Mouse (Mus musculus) adrenal gland, adult 8-10 months (tissue): Measurements from ENCODE around the gene Ing2. TPM values are rescaled to one million over a fixed set of nuclear protein-coding genes. Genes with fewer than 3 reads are reported as not detected.
A peak's percentile ranks its signal among the peaks of the same experiment; 100 is the strongest.

Experiments
- DNase-seq: peaks from one replicate; pipeline ENCODE4 v3.0.0; 2022
- total RNA-seq, 4 experiments: library from RNA; stranded (reverse); gene quantifications; 2 replicates each; pipeline ENCODE4 v1.2.4; 2022

Ing2 gene
- total RNA-seq, result 10 to 100 TPM; 17.4 to 21.0 (median 19.7) TPM

DNA sequence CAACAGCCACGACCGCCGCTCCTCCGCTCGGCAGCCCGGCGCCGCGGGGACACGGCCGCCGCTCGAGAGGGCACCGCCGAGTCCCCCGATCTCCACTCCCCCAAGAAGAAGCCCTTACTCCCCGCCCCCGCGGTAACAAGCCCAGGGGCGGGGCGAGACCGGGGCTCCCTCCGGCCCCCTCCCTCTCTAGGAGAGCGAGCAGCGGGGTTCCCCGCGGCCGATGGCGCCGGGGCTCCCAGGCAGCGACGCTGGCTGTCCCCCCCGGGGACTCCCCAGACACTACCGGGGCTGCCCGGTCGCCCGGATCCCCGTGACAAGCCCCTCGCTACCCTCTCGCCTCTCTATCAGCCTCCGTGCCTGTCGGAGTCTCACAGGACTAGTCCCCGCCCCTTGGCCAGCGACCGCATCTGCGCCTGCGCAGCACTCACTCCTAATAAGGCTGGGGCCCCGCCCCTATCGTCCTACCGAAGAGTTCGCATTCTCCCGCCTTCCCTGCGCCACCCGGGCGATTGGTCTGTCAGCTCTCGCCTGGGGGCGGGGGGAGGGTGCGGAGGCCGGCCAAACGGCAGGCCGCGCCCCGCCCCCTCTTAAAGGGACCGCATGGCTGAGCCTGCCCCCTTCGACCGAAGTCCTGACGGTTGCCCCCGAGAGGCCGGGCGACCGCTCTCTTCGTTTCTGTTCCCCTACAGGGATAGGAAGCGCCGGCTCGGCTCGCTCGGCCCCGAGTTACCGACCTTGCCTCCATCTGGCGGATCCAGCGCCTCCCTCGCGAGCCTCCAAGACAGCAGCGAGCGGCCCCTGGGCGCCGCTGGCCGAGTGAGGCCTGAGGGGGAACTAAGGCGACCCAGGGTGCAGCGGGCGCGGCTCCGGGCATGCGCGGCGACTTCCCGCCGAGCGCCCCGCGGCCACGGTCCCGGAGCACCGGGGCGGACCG lies at the start of gene Ing2:
Gene Ing2, minus strand, starts transcription at position 780 of the 934 bp plus-strand sequence.
- DNase-seq, result peak; percentile 100

DNA sequence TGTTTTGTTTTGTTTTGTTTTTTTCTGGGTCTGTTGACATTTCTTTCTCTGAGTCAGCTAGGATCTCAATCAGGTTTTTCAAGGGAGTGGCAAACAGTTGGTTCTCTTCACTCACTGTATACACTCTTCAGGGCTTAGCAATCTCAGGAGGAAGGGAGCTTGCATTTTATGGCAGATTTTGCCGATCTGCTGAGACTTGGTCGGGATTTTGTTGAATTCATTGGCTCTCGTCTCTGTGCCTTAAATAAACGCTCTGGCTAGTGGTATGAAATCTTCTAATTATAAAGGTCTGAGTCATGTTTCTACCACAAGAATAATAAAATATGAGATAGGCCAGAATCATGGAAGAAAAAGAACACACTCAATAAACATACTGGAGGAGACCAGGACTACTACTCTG lies 46.3 kb upstream of the Ing2 start:
- no peak for DNase-seq

DNA sequence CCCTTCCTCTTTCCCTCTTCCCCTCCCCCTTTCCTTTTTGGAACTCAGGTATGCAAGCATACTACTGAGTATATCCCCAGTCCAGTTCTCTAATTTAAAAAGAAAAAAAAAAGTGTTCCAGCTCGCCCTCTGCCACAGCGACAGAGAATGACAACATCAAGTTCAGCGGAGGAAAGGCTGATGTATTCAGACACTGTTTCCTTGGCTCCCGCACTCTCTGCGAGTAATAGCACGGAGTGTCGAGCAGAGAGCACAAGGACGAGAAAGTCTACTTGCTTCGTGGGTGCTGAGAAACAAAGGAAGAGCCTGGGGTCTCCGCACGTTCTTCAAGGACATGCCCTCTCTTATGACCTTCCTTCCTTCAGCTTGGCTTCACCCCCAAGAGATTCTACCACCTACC lies 43.3 kb upstream of the Ing2 start:
- DNase-seq, result no peak

DNA sequence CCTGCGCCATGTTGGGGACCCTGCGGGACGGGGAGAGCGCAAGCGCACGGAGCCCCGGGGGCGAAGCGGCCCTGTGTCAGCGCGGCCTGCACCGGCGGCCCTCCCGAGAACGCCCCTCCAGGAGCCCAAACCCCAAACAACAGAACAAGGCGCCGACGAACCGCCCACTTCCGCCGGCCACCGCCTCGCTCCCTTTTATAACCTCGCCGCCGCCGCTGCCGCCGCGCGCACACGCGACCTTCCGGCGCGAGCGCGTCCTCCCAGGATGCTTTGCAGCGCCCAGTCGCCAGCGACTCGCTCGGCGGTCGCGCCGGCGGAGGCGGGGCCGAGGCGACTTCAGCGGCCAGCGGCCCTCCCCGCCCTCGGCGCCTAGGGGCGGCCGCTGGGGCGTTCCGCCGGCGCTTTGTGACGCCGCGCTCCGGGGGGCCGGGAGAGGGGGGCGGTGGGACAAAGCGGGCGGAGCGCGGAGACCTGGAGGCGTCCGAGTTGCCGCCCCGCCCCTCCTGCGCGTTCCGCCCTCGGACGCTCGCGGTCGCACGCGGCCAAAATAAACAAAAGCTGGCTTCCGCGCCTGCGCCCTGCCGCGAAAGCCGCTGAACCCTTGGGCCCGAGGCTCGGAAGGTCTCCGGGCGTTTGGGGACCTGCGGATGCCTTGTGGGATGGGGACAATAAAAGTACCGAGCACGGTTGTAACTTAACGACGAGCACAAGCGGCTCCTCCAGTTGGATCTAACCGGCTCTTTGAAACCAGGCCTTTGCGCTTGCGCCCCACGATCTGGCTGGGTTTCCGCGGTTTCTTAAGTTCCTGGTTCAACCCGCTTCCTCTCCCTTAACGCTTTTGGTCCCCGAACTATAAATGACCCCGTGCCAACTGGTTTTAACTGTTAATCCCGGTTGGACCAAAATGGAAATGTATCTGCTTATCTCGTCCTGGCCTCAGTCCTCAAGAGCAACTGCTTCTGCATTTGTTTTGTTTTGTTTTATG lies 38.7 kb upstream of the Ing2 start, which contains the start of gene Cdkn2aip:
Gene Cdkn2aip, minus strand, starts transcription at position 172 of the 985 bp plus-strand sequence.
- DNase-seq, result peak; percentile 92

DNA sequence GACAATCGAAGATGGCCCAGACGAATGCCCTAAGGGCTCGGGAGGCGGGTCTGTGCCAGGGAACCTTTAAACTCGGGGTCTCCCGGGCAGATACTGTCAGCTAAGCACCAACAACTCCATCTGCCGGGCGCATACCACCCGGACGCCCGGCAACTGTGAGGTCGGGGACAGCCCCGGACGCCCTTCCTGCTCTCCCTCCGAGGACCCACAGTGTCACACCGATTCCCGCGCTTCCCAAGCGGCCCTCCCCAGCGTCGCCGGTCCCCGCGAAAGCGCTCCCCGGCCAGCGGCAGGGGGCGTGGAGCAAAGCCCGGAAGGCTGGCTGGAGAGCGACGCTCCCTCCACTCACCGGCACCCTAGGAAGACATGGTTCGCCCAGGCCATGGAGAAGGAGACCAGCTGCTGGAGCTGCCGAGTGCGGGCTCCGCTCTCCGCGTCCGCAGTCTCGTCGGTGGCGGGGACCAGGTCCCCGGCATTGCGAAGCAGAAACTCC lies 37.9 kb upstream of the Ing2 start:
- DNase-seq, result no peak

DNA sequence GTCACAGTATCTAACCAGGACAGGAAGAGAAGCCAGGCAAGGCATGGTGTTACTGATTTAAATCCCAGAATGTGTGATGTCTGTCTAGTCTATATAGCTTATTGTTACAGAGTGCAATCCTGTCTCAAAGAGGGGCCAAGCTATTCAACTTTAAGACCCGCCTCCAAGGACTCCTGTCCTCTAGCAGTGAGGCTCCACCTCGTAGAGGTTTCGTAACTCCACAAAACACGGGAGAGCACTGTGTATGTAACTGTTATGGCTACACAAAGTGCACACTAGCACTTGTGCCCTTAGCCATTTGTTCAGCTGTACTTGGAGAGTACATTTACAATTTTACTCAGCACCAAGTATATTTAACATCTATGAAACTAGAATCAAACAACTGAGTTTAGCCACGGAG lies 32.8 kb upstream of the Ing2 start:
- no peak for DNase-seq

DNA sequence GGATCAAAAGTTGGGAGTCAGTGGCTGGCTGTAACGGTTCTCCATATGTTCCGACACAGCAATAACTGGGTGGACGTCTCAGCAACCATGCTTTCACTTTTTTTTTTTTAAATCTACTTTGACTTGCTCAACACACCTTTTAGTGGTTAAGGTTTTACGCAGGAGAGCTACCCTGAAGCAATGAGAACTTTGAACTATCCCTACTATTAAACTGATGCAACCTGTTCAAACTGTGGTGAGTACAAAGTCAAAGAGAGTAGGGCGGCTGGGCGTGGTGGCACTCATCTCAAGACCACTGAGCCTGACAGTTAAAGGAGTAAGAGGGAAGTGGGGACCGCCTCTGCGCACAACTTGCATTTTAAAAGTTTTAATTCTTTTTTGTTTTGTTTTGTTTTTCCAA lies 31.4 kb upstream of the Ing2 start:
- no peak for DNase-seq

DNA sequence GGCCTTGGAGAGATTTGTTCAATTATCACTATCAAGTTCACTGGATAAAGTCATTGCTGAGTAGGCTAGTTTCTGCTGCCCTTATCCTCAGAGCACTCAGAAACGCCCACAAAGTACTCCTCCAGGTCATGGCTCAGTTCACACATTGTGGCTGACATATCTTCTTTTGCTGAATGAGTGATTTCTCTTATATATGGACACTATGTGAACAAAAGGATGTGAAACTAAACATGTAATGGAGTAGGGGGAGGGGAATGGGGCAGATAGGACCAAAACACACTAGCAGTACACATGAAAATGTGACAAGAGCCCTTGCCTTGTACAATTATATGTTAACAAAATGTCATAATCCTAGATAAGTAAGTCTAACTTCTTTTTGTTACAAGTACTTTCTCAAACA lies 27.0 kb upstream of the Ing2 start:
- DNase-seq, result no peak

DNA sequence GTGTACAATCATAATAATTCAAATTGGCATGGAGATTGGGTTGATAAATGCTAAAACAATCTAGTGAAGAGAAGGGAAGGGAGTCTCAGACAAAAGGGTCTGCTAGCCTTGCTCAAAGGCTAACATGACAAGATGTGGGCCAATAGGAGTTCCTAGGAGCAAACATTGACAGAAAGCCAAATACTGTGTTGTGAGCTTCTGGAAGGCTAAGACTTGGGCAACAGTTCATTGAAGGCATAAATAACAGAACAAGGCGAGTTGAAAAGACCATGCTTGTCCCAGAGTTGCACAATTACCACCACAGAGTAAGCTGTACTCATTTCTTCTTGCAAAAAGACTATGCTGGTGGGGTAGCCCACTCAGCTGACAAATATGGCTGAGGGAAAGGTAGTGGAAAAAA lies 22.3 kb upstream of the Ing2 start:
- no peak for DNase-seq

DNA sequence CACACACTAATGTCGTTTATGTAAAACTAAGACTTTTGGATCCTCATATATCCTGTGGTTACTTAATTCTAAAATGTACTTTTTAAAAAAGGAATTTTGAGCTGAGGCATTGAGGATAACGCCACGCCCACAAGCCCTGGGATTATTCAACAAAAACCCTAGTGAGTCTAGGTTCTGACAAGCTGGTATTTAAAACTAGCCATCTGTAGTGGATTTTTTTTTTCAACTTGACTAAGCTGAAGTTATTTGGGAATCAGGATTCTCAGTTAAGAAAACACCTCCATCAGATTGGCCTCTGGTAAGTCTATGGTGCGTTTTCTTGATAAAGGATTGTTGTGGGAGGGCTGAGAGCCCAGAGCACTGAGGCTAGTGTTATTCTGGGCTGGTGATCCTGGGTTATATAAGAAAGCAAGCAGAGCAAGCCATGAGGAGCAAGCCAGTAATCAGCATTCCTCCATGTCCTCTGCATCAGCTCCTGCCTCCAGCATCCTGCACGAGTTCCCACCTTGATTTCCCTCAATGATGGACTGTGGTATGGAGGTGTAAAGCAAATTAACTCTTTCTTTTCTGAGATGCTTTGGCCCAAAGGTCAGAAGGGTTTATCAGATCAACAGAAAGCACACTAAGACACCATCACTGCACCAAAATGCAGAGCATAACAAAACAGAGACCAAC lies 20.2 kb upstream of the Ing2 start:
- DNase-seq, result no peak

DNA sequence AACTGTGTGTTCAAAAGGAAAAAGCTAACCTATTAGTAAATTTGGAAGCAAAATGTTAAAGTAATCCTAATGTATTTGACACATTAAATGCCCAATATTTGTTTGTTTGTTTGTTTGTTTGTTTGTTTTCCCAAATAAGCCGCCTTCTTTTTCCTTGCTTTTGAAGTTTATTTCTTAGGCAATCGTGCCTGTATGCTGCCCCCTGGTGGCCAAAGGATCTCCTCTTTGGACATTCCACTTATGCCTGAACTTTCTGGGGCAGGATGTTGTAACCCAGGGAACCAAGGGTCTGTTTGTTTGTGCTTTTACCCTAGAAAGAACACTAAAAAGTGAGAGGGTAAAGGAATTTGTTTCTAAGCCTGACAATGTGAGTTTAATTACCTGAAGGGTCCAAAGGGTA lies 17.8 kb upstream of the Ing2 start:
- DNase-seq, result peak; percentile 44

DNA sequence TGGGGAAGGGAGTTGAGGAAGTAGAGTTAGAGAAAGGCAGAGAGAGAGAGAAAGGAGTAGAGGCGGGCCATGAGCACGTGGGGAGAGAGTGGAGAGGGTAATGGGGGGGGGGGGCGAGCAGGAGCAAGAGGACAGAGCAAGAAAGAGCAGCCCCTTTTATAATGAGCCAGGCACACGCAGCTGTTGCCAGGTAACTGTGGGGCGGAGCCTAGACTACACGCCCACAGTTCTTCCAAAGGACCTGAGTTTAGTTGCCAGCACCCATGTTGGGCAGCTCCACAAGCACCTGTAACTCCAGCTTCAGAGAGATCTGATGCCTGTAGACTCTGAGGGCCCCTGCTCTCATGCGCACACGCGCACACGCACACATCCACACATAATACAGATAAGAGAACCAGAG lies 16.5 kb upstream of the Ing2 start:
- no peak for DNase-seq

DNA sequence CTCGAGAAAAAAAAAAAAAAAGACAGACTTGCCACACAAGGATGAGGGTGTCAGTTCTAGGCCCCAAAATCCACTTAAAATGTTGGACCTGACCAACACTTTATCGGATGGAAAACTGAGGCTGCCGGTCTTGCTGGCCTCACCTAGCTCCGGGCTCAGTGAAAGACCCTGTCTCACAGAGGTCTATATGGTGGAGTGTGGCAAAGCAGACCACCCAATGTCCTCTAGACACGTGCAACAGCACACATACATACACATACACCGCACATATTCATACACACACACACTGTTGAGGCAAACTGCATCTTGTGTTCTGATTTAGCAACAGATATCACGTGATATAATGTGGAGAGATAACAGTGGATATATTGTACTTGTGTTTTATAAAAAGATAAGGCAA lies 15.9 kb upstream of the Ing2 start:
- DNase-seq, result no peak

DNA sequence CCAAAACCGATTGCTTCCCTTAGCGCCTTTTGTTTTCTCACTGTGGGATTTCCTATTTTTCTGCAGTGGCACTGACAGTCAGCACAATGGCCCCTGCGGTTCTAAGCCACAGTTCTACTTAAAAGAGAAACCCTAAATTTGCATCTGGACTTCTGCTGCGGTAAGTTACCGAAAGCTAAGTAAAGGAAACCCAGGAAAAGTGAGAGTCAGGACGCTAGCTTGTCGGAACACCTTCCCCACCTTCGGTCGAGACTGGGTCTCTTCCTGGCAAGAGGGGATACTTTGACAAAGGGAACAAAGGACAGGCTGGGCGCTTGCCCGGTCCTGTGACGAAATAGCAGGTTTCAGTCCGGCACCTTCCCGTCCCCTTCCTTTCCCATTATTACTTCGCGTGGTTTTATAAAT lies 15.3 kb upstream of the Ing2 start:
- no peak for DNase-seq

DNA sequence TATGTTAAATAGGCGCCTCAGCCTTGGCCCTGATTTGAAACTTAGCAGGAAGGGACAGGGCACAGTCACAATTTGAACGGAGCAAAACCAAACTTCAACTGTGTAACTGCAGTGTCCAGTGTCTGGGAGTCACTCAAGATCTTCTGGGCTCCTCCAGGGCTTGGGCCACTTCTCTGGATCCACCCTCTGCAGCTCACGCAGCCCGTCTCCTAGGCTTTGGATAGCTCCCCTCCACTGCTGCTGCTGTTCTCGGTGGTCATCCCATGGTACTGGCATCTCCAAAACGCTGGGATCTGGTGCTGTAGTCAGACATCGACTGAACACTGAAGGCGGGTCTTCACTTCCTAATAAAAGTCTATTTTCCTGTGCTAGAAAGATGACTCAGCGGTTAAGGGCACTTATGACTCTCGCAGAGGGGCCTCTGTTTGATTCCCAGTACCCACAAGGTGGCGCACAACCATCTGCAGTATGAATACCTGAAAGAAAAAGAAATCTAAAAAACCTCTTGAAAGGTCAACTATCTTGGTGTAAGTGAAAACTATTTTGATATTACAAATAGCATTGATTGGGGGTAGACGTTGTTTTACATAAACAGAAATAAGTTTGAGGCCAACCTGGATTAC lies 14.5 kb upstream of the Ing2 start:
- no peak for DNase-seq

DNA sequence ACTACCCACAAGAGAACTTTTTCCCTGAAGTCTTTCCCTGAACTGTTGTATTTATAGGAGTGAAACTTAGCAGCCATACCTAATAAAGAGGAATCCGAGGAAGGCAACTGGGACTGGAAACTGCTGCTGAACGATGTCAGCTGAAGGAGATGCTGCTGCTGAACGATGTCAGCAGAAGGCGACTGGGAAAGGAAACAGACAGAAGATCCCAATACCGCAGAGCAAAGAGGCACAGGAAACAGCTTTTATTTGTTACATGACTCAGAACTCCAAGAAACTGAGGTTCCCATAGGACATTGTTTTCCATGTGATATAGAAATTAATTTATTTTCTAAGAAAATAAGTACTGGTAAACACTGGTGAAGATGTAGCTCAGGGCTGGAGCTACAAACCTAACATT lies 9.1 kb upstream of the Ing2 start:
- DNase-seq, result no peak

DNA sequence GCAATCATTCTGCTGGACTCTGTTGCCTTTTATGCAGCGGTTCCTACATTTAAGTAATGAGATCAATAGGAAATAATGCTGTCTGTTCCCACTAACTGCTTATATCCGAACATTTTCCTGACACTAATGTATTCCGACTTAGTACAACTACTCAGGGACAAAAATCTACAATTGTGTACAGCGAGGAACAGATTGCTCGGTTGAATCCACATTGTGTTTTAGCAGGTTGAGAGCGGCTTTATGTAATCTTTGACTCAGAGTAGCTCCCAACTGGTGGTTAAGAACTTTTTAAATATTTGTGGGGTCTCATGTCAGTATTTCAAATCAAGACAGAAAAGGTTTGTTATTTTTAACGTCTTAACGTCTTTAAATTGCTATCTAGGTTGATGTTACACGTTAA lies 8.6 kb upstream of the Ing2 start:
- no peak for DNase-seq

DNA sequence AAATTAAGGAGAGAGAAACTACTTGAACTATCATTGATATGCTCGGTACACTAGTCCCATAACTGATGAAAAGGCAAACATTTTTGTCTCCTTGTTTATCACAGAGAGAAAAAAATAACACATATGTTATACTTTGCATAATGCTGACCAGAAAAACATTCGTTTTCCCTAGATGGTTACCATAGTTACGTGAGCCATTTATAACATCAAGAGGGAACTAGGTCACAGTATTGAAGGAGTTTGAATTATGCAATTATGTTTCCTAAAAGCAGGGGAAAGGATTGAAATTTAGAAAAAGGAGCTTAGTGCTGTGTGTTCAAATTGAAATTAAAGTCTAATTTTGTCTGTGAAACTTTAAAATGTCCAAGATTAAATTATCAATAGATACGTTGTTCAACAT lies 5.0 kb upstream of the Ing2 start:
- DNase-seq, result no peak

DNA sequence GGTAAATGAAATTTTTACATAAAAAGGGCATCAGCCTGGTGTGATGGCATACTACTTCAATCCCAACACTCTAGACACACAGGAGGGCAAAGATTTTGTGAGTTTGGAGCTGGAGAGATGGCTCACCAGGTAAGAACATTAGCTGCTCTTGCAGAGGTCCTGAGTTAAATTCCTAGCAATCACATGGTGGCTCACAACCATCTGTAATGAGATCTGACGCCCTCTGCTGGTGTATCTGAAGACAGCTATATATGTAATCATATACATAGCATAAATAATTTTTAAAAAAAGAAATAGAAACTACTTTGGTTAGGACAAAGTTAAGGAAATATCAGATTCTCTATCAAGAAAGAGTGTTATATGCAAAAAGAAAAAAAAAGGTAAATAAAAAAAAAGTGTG lies 4.2 kb upstream of the Ing2 start:
- no peak for DNase-seq

DNA sequence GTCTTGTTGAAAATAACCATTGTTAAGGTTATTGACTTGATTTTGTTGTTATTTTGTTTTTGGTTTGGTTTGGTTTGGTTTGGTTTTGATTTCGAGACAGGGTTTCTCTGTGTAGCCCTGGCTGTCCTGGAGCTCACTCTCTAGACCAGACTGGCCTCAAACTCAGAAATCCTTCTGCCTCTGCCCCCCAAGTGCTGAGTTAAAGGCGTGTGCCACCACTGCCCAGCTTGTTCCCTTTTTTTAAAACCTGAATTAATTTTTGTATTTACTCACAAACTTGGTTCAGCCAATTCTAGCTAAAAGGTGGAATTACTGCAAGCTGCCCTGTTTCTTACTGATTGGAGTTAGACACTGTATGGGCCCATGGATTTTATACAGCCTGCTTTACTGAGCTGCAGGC lies 1.3 kb upstream of the Ing2 start:
- no peak for DNase-seq

DNA sequence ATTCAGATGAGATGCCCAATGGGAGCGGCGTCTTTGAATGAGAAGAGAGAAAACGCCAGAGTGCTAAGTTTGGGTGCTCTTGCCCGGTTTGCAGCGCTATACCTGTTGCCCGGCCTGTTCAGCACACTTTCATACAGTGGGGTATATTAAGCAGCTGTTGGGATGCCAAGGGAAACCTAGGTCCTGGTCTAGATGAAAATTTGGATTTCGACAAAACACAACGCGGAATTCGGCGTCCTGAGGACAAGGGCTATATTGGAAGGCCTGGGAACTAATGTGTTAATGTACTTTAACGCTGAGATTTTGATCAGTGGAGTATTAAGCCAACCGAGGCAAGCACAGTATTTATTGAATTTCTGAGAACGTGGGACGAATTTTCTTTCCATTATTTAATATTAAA lies 868 bp upstream of the Ing2 start:
- DNase-seq, result no peak

DNA sequence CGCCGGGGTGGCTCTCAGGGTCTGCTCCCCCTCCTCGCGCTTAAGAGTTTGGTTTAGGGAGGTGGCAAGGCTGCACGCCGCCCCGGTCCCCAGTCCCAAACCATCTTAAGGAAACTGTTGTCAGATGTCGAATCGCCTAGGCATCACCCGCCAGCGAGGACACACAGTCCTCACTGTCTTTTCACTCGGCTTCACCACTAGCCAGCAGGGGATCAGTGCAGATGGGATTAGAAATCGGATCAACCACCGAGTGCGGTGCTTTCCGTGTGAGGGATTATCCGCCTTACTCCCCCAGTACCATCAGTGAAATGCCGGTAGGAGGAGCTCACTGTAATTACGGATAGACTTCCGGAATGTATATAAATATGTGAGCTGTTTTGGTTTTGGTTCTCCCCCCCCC lies 430 bp upstream of the Ing2 start:
- DNase-seq, result no peak
